Mouse (Mus musculus): ENCODE measurements around the gene Ldlr.

GRCm38 (mm10) chr9:21758576-21759529 is 35.6 kb downstream of the Ldlr start:
- TF ChIP-seq CTCF (IDR thresholded peaks at IDR 0.05; ENCODE audit: borderline replicate concordance, extremely low read depth, insufficient read depth, insufficient read length) = no peak
- TF ChIP-seq POLR2A (IDR thresholded peaks at IDR 0.05; ENCODE audit: borderline replicate concordance, extremely low read depth, insufficient read depth, insufficient read length, poor library complexity, severe bottlenecking) = no peak
